Mouse (Mus musculus): ENCODE measurements at regions not wholly inside any gene's neighbourhood (a gene's known extent, or its start where the extent isn't known, plus 50 kb on each side); places are given as distances from the start of the nearest gene placed in this dataset.
A peak's percentile ranks its signal among the peaks of the same experiment; 100 is the strongest.

DNA sequence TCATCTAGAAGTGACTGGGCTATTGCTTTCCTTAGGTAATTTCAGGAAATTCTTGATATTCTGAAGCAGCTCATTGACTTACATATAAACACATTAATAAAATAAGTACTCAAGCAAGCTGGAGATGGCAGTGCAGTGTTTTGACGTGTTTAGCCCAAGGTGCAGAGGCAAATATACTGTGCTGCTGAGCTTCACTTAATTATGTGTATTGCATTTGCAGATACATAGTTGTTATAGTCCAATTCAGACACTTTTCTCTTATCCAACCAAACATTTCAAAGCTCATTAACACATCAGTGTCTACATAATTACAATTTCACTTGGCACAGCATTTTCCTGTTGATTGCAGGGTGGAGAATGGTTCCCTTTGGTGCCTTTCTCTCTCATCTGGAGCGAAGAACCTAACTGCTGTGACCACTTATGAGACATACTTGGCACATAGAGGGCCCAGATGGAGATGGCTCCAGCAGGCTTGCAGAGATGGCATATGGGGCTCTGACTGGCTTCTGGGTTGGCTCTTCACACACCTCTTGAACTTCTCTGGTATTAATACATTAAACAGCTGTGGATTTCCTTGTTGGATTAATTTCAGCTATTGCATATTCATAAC, 803.9 kb upstream of the Gm10800 start:
- DNase-seq (ENCODE audit: low read depth, low spot score) = no peak

GRCm38 (mm10) chr2:99431254-99431653, 764.2 kb upstream of the Gm10800 start:
- DNase-seq (ENCODE audit: low read depth, low spot score) = no peak

GRCm38 (mm10) chr2:99430511-99430910, 763.4 kb upstream of the Gm10800 start:
- DNase-seq (ENCODE audit: low read depth, low spot score) = no peak

- DNase-seq (ENCODE audit: low read depth, low spot score) = no peak
These were observed 754.5 kb upstream of the Gm10800 start for GRCm38 (mm10) chr2:99421622-99422021.

DNA sequence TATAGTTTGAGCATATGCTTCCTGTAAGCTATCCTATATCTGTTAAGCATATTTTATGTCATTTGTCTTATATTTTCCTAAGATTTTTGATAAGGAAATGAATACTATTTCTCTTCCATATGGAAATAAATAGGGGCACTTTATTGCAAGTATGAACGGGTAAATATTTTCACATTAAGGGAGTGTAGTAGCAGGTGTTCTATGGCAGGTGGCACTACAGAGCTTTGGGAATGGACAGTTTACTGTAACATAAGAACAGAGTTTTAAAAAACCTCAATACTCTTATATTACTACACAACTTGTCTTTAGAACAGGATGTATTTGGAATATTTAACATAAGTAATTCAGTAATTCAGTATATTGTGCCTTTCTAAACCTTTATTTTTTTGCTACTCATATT, 742.4 kb upstream of the Gm10800 start:
- DNase-seq (ENCODE audit: low read depth, low spot score) = peak; percentile 6

DNA sequence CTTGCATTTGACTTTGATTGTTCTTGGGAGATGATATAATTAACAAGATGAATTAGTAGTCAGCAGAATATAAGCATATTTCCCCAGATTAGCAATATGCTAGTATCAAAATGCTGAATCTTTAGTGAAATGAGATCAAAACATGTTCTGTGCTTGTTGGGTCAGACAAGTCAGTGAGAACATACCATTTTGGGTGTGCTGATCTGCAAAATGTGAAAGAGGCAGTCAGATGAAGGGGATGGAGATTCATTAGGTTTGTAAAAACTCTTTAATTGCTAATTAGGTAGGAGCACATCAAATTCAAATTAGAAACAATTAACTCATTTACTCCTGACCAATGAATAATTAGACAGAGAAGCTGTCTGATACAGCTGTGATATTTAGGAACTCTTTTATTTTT, 712.6 kb upstream of the Gm10800 start:
- no peak for DNase-seq (ENCODE audit: low read depth, low spot score)

DNA sequence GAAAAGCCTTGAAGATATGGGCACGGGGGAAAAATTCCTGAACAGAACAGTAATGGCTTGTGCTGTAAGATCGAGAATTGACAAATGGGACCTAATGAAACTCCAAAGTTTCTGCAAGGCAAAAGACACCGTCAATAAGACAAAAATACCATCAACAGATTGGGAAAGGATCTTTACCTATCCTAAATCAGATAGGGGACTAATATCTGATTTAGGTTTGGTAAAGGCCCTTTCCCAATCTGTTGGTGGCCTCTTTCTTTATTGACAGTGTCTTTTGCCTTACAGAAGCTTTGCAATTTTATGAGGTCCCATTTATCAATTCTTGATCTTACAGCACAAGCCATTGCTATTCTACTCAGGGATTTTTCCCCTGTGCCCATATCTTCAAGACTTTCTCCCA, 696.5 kb upstream of the Gm10800 start:
- peak; percentile 23 for DNase-seq (ENCODE audit: low read depth, low spot score)

- DNase-seq (ENCODE audit: low read depth, low spot score) = no peak
These were observed 662.1 kb upstream of the Gm10800 start for GRCm38 (mm10) chr2:99329166-99329565.
